Mouse (Mus musculus) neural tube, embryonic 13.5 days (tissue): ENCODE data around the gene Palld. TPM values are rescaled to one million over a fixed set of nuclear protein-coding genes. Genes with fewer than 3 reads are reported as not detected.

Source experiments
- ATAC-seq: fragments of 200-750 bp; cut with Nextera tagmentation; 2 replicates; pipeline ENCODE4 v1.8.0; 2017; ENCODE audit warnings: low read depth, mild to moderate bottlenecking, moderate TSS enrichment, moderate library complexity
- H3K27ac ChIP-seq: fragments of 300-500 bp; sonication (generic); replicated peaks from 2 replicates; pipeline ENCODE4 v1.5.1; 2015; ENCODE audit warnings: moderate library complexity, mild to moderate bottlenecking, inconsistent platforms
- H3K27me3 ChIP-seq: fragments of 300-500 bp; sonication (generic); 2 replicates; pipeline ENCODE4 v1.6.1; 2015; ENCODE audit warnings: mild to moderate bottlenecking, inconsistent platforms
- H3K36me3 ChIP-seq: fragments of 300-500 bp; sonication (generic); 2 replicates; pipeline ENCODE4 v1.6.1; 2015; ENCODE audit warnings: mild to moderate bottlenecking, inconsistent platforms
- H3K4me1 ChIP-seq: fragments of 300-500 bp; sonication (generic); replicated peaks from 2 replicates; pipeline ENCODE4 v1.6.1; 2015; ENCODE audit warnings: inconsistent platforms
- H3K4me2 ChIP-seq: fragments of 300-500 bp; sonication (generic); 2 replicates; pipeline ENCODE4 v1.6.1; 2015; ENCODE audit warnings: inconsistent platforms, mild to moderate bottlenecking, moderate library complexity
- H3K4me3 ChIP-seq: fragments of 300-500 bp; sonication (generic); 2 replicates; pipeline ENCODE4 v1.5.1; 2015; ENCODE audit warnings: mild to moderate bottlenecking, inconsistent platforms
- H3K9ac ChIP-seq: fragments of 300-500 bp; sonication (generic); 2 replicates; pipeline ENCODE4 v1.6.1; 2015; ENCODE audit warnings: moderate library complexity, mild to moderate bottlenecking, inconsistent platforms
- H3K9me3 ChIP-seq: fragments of 300-500 bp; sonication (generic); 2 replicates; pipeline ENCODE4 v1.6.1; 2016; ENCODE audit warnings: inconsistent platforms
- WGBS: fragments of 180-500 bp; shearing (Covaris S2); methylation state at CpG from one replicate; pipeline ENCODE4 v1.1.7; 2015; 5-methylcytosine and 5-hydroxymethylcytosine counted together
- polyA plus RNA-seq: library from polyadenylated mRNA; unstranded; fragments of >200 nt; fragmentation: Nextera tagmentation; extraction: Ambion mirVana; gene quantifications from 2 replicates; pipeline ENCODE4 v1.2.1, GENCODE M21; 2015

Palld gene
- 24.0 and 32.6 TPM in 2 replicates for polyA plus RNA-seq

GRCm38 (mm10) chr8:61902521-61902920 lies at the start of gene Palld:
TSS of gene Palld (minus strand) at chr8:61902690.
- no peaks in the 10 kb centered on the region for H3K4me1 ChIP-seq
- no peaks in the 10 kb centered on the region for H3K36me3 ChIP-seq
- H3K27me3 ChIP-seq = no peaks in the 10 kb centered on the region
- H3K9ac ChIP-seq = no peak within 1 kb of the TSS
- no peak for ATAC-seq
- WGBS = 86% methylated on average over 5 of the region's 5 CpGs
- no peak within 1 kb of the TSS for H3K4me3 ChIP-seq
- H3K9me3 ChIP-seq = no peaks in the 10 kb centered on the region
- no peak within 1 kb of the TSS for H3K27ac ChIP-seq
- H3K4me2 ChIP-seq = no peak within 1 kb of the TSS

- Histone ChIP-seq H3K9ac (no peak overlapping the region), H3K4me3 (no peak overlapping the region), H3K4me2 (no peak overlapping the region), H3K36me3 (no peaks in the 10 kb centered on the region), H3K9me3 (no peaks in the 10 kb centered on the region), H3K27me3 (no peaks in the 10 kb centered on the region), H3K4me1 (no peaks in the 10 kb centered on the region), H3K27ac (no peak overlapping the region)
- WGBS = 84% methylated on average over 2 of the region's 2 CpGs
- no peak for ATAC-seq
These were observed 35.1 kb upstream of the Palld start for GRCm38 (mm10) chr8:61937576-61937975.

- Histone ChIP-seq H3K4me2 (no peak overlapping the region), H3K9ac (no peak overlapping the region), H3K27me3 (no peaks in the 10 kb centered on the region), H3K36me3 (no peaks in the 10 kb centered on the region), H3K4me1 (peaks cover 2% of the 10 kb centered on the region), H3K4me3 (no peak overlapping the region), H3K27ac (no peak overlapping the region), H3K9me3 (no peaks in the 10 kb centered on the region)
- ATAC-seq = no peak
- 50% methylated on average over 2 of the region's 2 CpGs for WGBS
These were observed 30.8 kb upstream of the Palld start for GRCm38 (mm10) chr8:61933243-61933642.

GRCm38 (mm10) chr8:61927777-61928494 lies 25.4 kb upstream of the Palld start, which contains the start of gene Ddx60:
TSS of gene Ddx60 (plus strand) at chr8:61928087.
- Histone ChIP-seq H3K4me3 (peak within 1 kb of the TSS; percentile 42), H3K9ac (peak within 1 kb of the TSS; percentile 66), H3K4me1 (peaks cover 9% of the 10 kb centered on the region), H3K4me2 (peak within 1 kb of the TSS; percentile 70), H3K36me3 (no peaks in the 10 kb centered on the region), H3K27me3 (no peaks in the 10 kb centered on the region), H3K9me3 (no peaks in the 10 kb centered on the region), H3K27ac (no peak within 1 kb of the TSS)
- ATAC-seq = peak; percentile 59
- WGBS = 12% methylated on average over 22 of the region's 22 CpGs

- Histone ChIP-seq H3K36me3 (no peaks in the 10 kb centered on the region), H3K27me3 (no peaks in the 10 kb centered on the region), H3K4me3 (no peak overlapping the region), H3K27ac (no peak overlapping the region), H3K9ac (no peak overlapping the region), H3K4me2 (no peak overlapping the region), H3K4me1 (peaks cover 9% of the 10 kb centered on the region), H3K9me3 (no peaks in the 10 kb centered on the region)
- WGBS = 85% methylated on average over 1 of the region's 1 CpGs
- no peak for ATAC-seq
These were observed 22.0 kb upstream of the Palld start for GRCm38 (mm10) chr8:61924518-61924917.

GRCm38 (mm10) chr8:61921454-61922054 lies 19.1 kb upstream of the Palld start:
- ATAC-seq = no peak
- no peaks in the 10 kb centered on the region for H3K36me3 ChIP-seq
- no peak overlapping the region for H3K27ac ChIP-seq
- H3K4me3 ChIP-seq = no peak overlapping the region
- H3K9ac ChIP-seq = no peak overlapping the region
- H3K9me3 ChIP-seq = no peaks in the 10 kb centered on the region
- 83% methylated on average over 10 of the region's 10 CpGs for WGBS
- H3K27me3 ChIP-seq = no peaks in the 10 kb centered on the region
- H3K4me2 ChIP-seq = no peak overlapping the region
- no peaks in the 10 kb centered on the region for H3K4me1 ChIP-seq

GRCm38 (mm10) chr8:61920389-61920788 lies 17.9 kb upstream of the Palld start:
- no peaks in the 10 kb centered on the region for H3K4me1 ChIP-seq
- no peak overlapping the region for H3K4me2 ChIP-seq
- no peak overlapping the region for H3K9ac ChIP-seq
- H3K4me3 ChIP-seq = no peak overlapping the region
- no peak for ATAC-seq
- H3K36me3 ChIP-seq = no peaks in the 10 kb centered on the region
- H3K27ac ChIP-seq = no peak overlapping the region
- H3K27me3 ChIP-seq = no peaks in the 10 kb centered on the region
- 85% methylated on average over 7 of the region's 7 CpGs for WGBS
- no peaks in the 10 kb centered on the region for H3K9me3 ChIP-seq

- no peak for ATAC-seq
- Histone ChIP-seq H3K4me2 (no peak overlapping the region), H3K36me3 (no peaks in the 10 kb centered on the region), H3K4me3 (no peak overlapping the region), H3K4me1 (no peaks in the 10 kb centered on the region), H3K27ac (no peak overlapping the region), H3K9me3 (no peaks in the 10 kb centered on the region), H3K27me3 (no peaks in the 10 kb centered on the region), H3K9ac (no peak overlapping the region)
- WGBS = 83% methylated on average over 2 of the region's 2 CpGs
These were observed 16.8 kb upstream of the Palld start for GRCm38 (mm10) chr8:61919145-61919788.

- Histone ChIP-seq H3K4me2 (no peak overlapping the region), H3K4me1 (no peaks in the 10 kb centered on the region), H3K27me3 (no peaks in the 10 kb centered on the region), H3K4me3 (no peak overlapping the region), H3K27ac (no peak overlapping the region), H3K9me3 (no peaks in the 10 kb centered on the region), H3K9ac (no peak overlapping the region), H3K36me3 (no peaks in the 10 kb centered on the region)
- ATAC-seq = no peak
- 83% methylated on average over 4 of the region's 4 CpGs for WGBS
These were observed 14.8 kb upstream of the Palld start for GRCm38 (mm10) chr8:61917287-61917686.

- Histone ChIP-seq H3K9me3 (no peaks in the 10 kb centered on the region), H3K4me1 (no peaks in the 10 kb centered on the region), H3K9ac (no peak overlapping the region), H3K36me3 (no peaks in the 10 kb centered on the region), H3K4me3 (no peak overlapping the region), H3K4me2 (no peak overlapping the region), H3K27ac (no peak overlapping the region), H3K27me3 (no peaks in the 10 kb centered on the region)
- 85% methylated on average over 9 of the region's 9 CpGs for WGBS
- ATAC-seq = no peak
These were observed 11.5 kb upstream of the Palld start for GRCm38 (mm10) chr8:61913957-61914356.

- 93% methylated on average over 5 of the region's 5 CpGs for WGBS
- H3K27ac ChIP-seq = no peak overlapping the region
- no peak overlapping the region for H3K9ac ChIP-seq
- H3K36me3 ChIP-seq = no peaks in the 10 kb centered on the region
- H3K9me3 ChIP-seq = no peaks in the 10 kb centered on the region
- ATAC-seq = no peak
- no peak overlapping the region for H3K4me3 ChIP-seq
- H3K27me3 ChIP-seq = no peaks in the 10 kb centered on the region
- H3K4me2 ChIP-seq = no peak overlapping the region
- H3K4me1 ChIP-seq = no peaks in the 10 kb centered on the region
These were observed 10.3 kb upstream of the Palld start for GRCm38 (mm10) chr8:61912817-61913216.

GRCm38 (mm10) chr8:61909313-61909712 lies 6.8 kb upstream of the Palld start:
- Histone ChIP-seq H3K4me2 (no peak overlapping the region), H3K4me1 (no peaks in the 10 kb centered on the region), H3K27ac (no peak overlapping the region), H3K36me3 (no peaks in the 10 kb centered on the region), H3K27me3 (no peaks in the 10 kb centered on the region), H3K9me3 (no peaks in the 10 kb centered on the region), H3K9ac (no peak overlapping the region), H3K4me3 (no peak overlapping the region)
- ATAC-seq = no peak
- WGBS = 88% methylated on average over 3 of the region's 3 CpGs
